Mouse (Mus musculus): ENCODE data around the gene Acot7. TPM values are rescaled to one million over a fixed set of nuclear protein-coding genes. Genes with fewer than 3 reads are reported as not detected.

Acot7 gene
- total RNA-seq, 2 experiments from 2014 or later, result 15.0 to 18.5 TPM

- no peak for DNase-seq
- intact Hi-C loops (cut with DNase I), result loop anchor here (2.0 kb wide), 1 partner anchor 19 kb away; no protein-coding TSS in a partner anchor
Observed at GRCm38 (mm10) chr4:152199617-152200016, 21.7 kb downstream of the Acot7 start.

GRCm38 (mm10) chr4:152201492-152201891 lies 23.6 kb downstream of the Acot7 start:
- DNase-seq, result no peak
- intact Hi-C loops (cut with DNase I), result loop anchor here (2.0 kb wide), 1 partner anchor 21 kb away; no protein-coding TSS in a partner anchor

- no peak for DNase-seq
- intact Hi-C loops (cut with DNase I), result no loop called here
Observed at GRCm38 (mm10) chr4:152202418-152202817, 24.5 kb downstream of the Acot7 start.

- DNase-seq, result no peak
- intact Hi-C loops (cut with DNase I), result no loop called here
Observed at GRCm38 (mm10) chr4:152202905-152203304, 25.0 kb downstream of the Acot7 start.

- no peak for DNase-seq
- intact Hi-C loops (cut with DNase I), result no loop called here
Observed at GRCm38 (mm10) chr4:152204663-152205062, 26.7 kb downstream of the Acot7 start.

- no peak for DNase-seq
- intact Hi-C loops (cut with DNase I), result no loop called here
Observed at GRCm38 (mm10) chr4:152206199-152206598, 28.3 kb downstream of the Acot7 start.

GRCm38 (mm10) chr4:152209623-152210022 lies 31.7 kb downstream of the Acot7 start:
- intact Hi-C loops (cut with DNase I), result no loop called here
- DNase-seq, result no peak

- intact Hi-C loops (cut with DNase I), result loop anchor here (2.0 kb wide), 1 partner anchor 73 kb away; no protein-coding TSS in a partner anchor
- no peak for DNase-seq
Observed at GRCm38 (mm10) chr4:152212091-152212505, 34.2 kb downstream of the Acot7 start.

GRCm38 (mm10) chr4:152212531-152212930 lies 34.6 kb downstream of the Acot7 start:
- intact Hi-C loops (cut with DNase I), result loop anchor here (2.0 kb wide), 1 partner anchor 72 kb away; no protein-coding TSS in a partner anchor
- peak in 1 of 2 experiments; percentile 52 for DNase-seq

- intact Hi-C loops (cut with DNase I), result loop anchor here (2.0 kb wide), 1 partner anchor 72 kb away; no protein-coding TSS in a partner anchor
- DNase-seq, result no peak
Observed at GRCm38 (mm10) chr4:152212974-152213373, 35.0 kb downstream of the Acot7 start.

- intact Hi-C loops (cut with DNase I), result loop anchor here (1.0 to 2.0 kb wide), 2 partner anchors 41 to 71 kb away; no protein-coding TSS in a partner anchor
- DNase-seq, result peak; percentile 84 to 90
Observed at GRCm38 (mm10) chr4:152213760-152214480, 36.0 kb downstream of the Acot7 start.

GRCm38 (mm10) chr4:152214871-152215415 lies 37.0 kb downstream of the Acot7 start:
- intact Hi-C loops (cut with DNase I), result loop anchor here (1.0 kb wide), 1 partner anchor 42 kb away; no protein-coding TSS in a partner anchor
- no peak for DNase-seq

- intact Hi-C loops (cut with DNase I), result no loop called here
- DNase-seq, result no peak
Observed at GRCm38 (mm10) chr4:152219591-152219990, 41.7 kb downstream of the Acot7 start.

GRCm38 (mm10) chr4:152220771-152221410 lies 43.0 kb downstream of the Acot7 start:
- intact Hi-C loops (cut with DNase I), result no loop called here
- DNase-seq, result no peak

GRCm38 (mm10) chr4:152221411-152221887 lies 43.5 kb downstream of the Acot7 start:
- intact Hi-C loops (cut with DNase I), result no loop called here

GRCm38 (mm10) chr4:152222111-152222510 lies 44.2 kb downstream of the Acot7 start:
- DNase-seq, result no peak
- intact Hi-C loops (cut with DNase I), result no loop called here

More at GRCm38 (mm10) chr4:152221411-152221887, 43.5 kb downstream of the Acot7 start:
- DNase-seq, result no peak

- intact Hi-C loops (cut with DNase I), result no loop called here
- no peak for DNase-seq
Observed at GRCm38 (mm10) chr4:152222513-152222912, 44.6 kb downstream of the Acot7 start.

- DNase-seq, result no peak
- intact Hi-C loops (cut with DNase I), result no loop called here
Observed at GRCm38 (mm10) chr4:152224156-152224555, 46.2 kb downstream of the Acot7 start.

GRCm38 (mm10) chr4:152226901-152227486 lies 49.1 kb downstream of the Acot7 start:
- intact Hi-C loops (cut with DNase I), result no loop called here
- no peak for DNase-seq

GRCm38 (mm10) chr4:152227749-152228527 lies 50.0 kb downstream of the Acot7 start:
- intact Hi-C loops (cut with DNase I), result no loop called here
- DNase-seq, result no peak

All from gastrocnemius, postnatal 36 days (tissue).